ENCODE assay signal across 27 mouse cellular contexts in genomic region chr13:45483215-45483614, GRCm38 (mm10). TPM values are rescaled to one million over a fixed set of nuclear protein-coding genes. Genes with fewer than 3 reads are reported as not detected.
DNase-seq lines count a peak whose midpoint lies in the region; ATAC-seq and TF ChIP-seq lines count a peak whose summit lies in the region.
"Had no signal": no experiment of that assay in that cellular context is flagged by ENCODE, and none has a peak within 500 bp of the region (broad histone marks: within the 10 kb centered on the region; RNA-seq: fewer than 3 reads in every experiment).

No protein-coding gene starts in this region.

- H3K9ac ChIP-seq in kidney, embryonic 14.5 days (ENCODE audit: low read depth, low read length), result no peak overlapping the region
- no peak overlapping the region for H3K9ac ChIP-seq in kidney, embryonic 15.5 days
- no peak overlapping the region for H3K9ac ChIP-seq in liver, embryonic 11.5 days (ENCODE audit: low read depth, low read length)
- no peak overlapping the region for H3K9ac ChIP-seq in liver, postnatal 0 days (replicated peaks)
- no peak overlapping the region for H3K9ac ChIP-seq in hindbrain, embryonic 14.5 days
- H3K9ac ChIP-seq: embryonic facial prominence, embryonic 13.5 days; forebrain, embryonic 12.5 days; forebrain, embryonic 15.5 days; heart, embryonic 13.5 days; hindbrain, embryonic 15.5 days had no signal

- 0 out of 2 replicates have a peak, but pooled peaks cover 3% of the 10 kb centered on the region for H3K9me3 ChIP-seq in kidney, embryonic 14.5 days (ENCODE audit: control insufficient read depth, low read length)
- no peaks in the 10 kb centered on the region for H3K9me3 ChIP-seq in kidney, embryonic 15.5 days (replicated peaks)
- peaks cover 4% of the 10 kb centered on the region; the same call in 1 of the 2 replicates for H3K9me3 ChIP-seq in liver, embryonic 11.5 days (ENCODE audit: control insufficient read depth, low read length)
- peaks cover 5% of the 10 kb centered on the region; the same call in 1 of the 2 replicates for H3K9me3 ChIP-seq in liver, postnatal 0 days (ENCODE audit: low read length)
- H3K9me3 ChIP-seq in hindbrain, embryonic 14.5 days (ENCODE audit: control insufficient read depth, low read length), result 0 out of 2 replicates have a peak, but pooled peaks cover 3% of the 10 kb centered on the region
- H3K9me3 ChIP-seq: embryonic facial prominence, embryonic 13.5 days; forebrain, embryonic 12.5 days; forebrain, embryonic 15.5 days; heart, embryonic 13.5 days; hindbrain, embryonic 15.5 days had no signal

- 82% methylated on average over 2 of the region's 2 CpGs for WGBS in kidney, embryonic 14.5 days
- WGBS in kidney, embryonic 15.5 days, result 84% methylated on average over 2 of the region's 2 CpGs
- WGBS in liver, embryonic 11.5 days, result 90% methylated on average over 2 of the region's 2 CpGs
- WGBS in liver, postnatal 0 days (ENCODE audit: insufficient replicate concordance), result 78% methylated on average over 2 of the region's 2 CpGs
- 93% methylated on average over 2 of the region's 2 CpGs for WGBS in hindbrain, embryonic 14.5 days

- no peak overlapping the region for H3K4me3 ChIP-seq in kidney, embryonic 14.5 days (ENCODE audit: low read length)
- no peak overlapping the region for H3K4me3 ChIP-seq in kidney, embryonic 15.5 days (replicated peaks)
- no peak overlapping the region for H3K4me3 ChIP-seq in liver, embryonic 11.5 days (ENCODE audit: low read depth, low read length)
- no peak overlapping the region for H3K4me3 ChIP-seq in liver, postnatal 0 days (ENCODE audit: low read depth, low read length)
- H3K4me3 ChIP-seq in hindbrain, embryonic 14.5 days (replicated peaks; ENCODE audit: low read length), result no peak overlapping the region
- H3K4me3 ChIP-seq: embryonic facial prominence, embryonic 10.5 days; embryonic facial prominence, embryonic 13.5 days; erythroblast, embryonic 14.5 days; forebrain, embryonic 12.5 days; forebrain, embryonic 15.5 days; heart, embryonic 13.5 days; hindbrain, embryonic 15.5 days had no signal

- TF ChIP-seq CTCF in liver, postnatal 0 days (IDR thresholded peaks at IDR 0.05; ENCODE audit: low read depth), result no peak

- H3K36me3 ChIP-seq in kidney, embryonic 14.5 days (ENCODE audit: control insufficient read depth, insufficient read depth, low read length), result no peaks in the 10 kb centered on the region
- H3K36me3 ChIP-seq in kidney, embryonic 15.5 days, result no peaks in the 10 kb centered on the region
- H3K36me3 ChIP-seq in liver, embryonic 11.5 days (ENCODE audit: control insufficient read depth, insufficient read depth, low read length), result no peaks in the 10 kb centered on the region
- H3K36me3 ChIP-seq in liver, postnatal 0 days (replicated peaks; ENCODE audit: insufficient read depth, low read length), result no peaks in the 10 kb centered on the region
- no peaks in the 10 kb centered on the region for H3K36me3 ChIP-seq in hindbrain, embryonic 14.5 days (replicated peaks; ENCODE audit: control insufficient read depth, insufficient read depth)
- H3K36me3 ChIP-seq: embryonic facial prominence, embryonic 10.5 days; embryonic facial prominence, embryonic 13.5 days; forebrain, embryonic 12.5 days; forebrain, embryonic 15.5 days; heart, embryonic 13.5 days; hindbrain, embryonic 15.5 days had no signal

- H3K4me2 ChIP-seq in kidney, embryonic 14.5 days (replicated peaks; ENCODE audit: low read depth, low read length), result no peak overlapping the region
- H3K4me2 ChIP-seq in kidney, embryonic 15.5 days, result no peak overlapping the region
- no peak overlapping the region for H3K4me2 ChIP-seq in liver, embryonic 11.5 days
- no peak overlapping the region for H3K4me2 ChIP-seq in liver, postnatal 0 days (ENCODE audit: low read depth, low read length)
- H3K4me2 ChIP-seq in hindbrain, embryonic 14.5 days (replicated peaks), result no peak overlapping the region
- H3K4me2 ChIP-seq: embryonic facial prominence, embryonic 13.5 days; forebrain, embryonic 12.5 days; forebrain, embryonic 15.5 days; heart, embryonic 13.5 days; hindbrain, embryonic 15.5 days had no signal

- H3K4me1 ChIP-seq in kidney, embryonic 14.5 days (ENCODE audit: control insufficient read depth, insufficient read depth, low read length), result no peaks in the 10 kb centered on the region
- peaks cover 4% of the 10 kb centered on the region for H3K4me1 ChIP-seq in kidney, embryonic 15.5 days
- H3K4me1 ChIP-seq in liver, embryonic 11.5 days (replicated peaks; ENCODE audit: control insufficient read depth, insufficient read depth, low read length), result no peaks in the 10 kb centered on the region
- H3K4me1 ChIP-seq in liver, postnatal 0 days (ENCODE audit: insufficient read depth), result no peaks in the 10 kb centered on the region
- H3K4me1 ChIP-seq in hindbrain, embryonic 14.5 days (replicated peaks; ENCODE audit: control insufficient read depth, insufficient read depth, low read length), result no peaks in the 10 kb centered on the region
- H3K4me1 ChIP-seq: embryonic facial prominence, embryonic 10.5 days; embryonic facial prominence, embryonic 13.5 days; forebrain, embryonic 12.5 days; forebrain, embryonic 15.5 days; hindbrain, embryonic 15.5 days had no signal

- TF ChIP-seq EP300 in liver, postnatal 0 days (IDR thresholded peaks at IDR 0.05; ENCODE audit: low read depth), result no peak

- no peak for ATAC-seq in kidney, embryonic 14.5 days (ENCODE audit: low FRiP score, low TSS enrichment)
- ATAC-seq in kidney, embryonic 15.5 days (replicated peaks; ENCODE audit: low FRiP score), result no peak
- ATAC-seq in liver, embryonic 11.5 days (replicated peaks; ENCODE audit: low FRiP score), result no peak
- ATAC-seq in liver, postnatal 0 days, result no peak
- ATAC-seq in hindbrain, embryonic 14.5 days (ENCODE audit: low FRiP score), result no peak
- ATAC-seq: activated CD4-positive, CD25-positive, alpha-beta regulatory T cell, adult 4 months; CD4-positive, CD25-positive, alpha-beta regulatory T cell, adult 4 months; forebrain, embryonic 15.5 days had no signal

- DNase-seq in kidney, adult 11 months, result peak; percentile 39
- DNase-seq in kidney, adult 9 months, result peak; percentile 69
- DNase-seq in liver, embryonic 11.5 days (ENCODE audit: low spot score), result peak; percentile 16
- no peak for DNase-seq in liver, postnatal 0 days
- DNase-seq in yolk sac, embryonic 10.5 days (ENCODE audit: low spot score), result peak; percentile 60
- no peak for DNase-seq in hindbrain, embryonic 14.5 days (ENCODE audit: low spot score)
- DNase-seq: adrenal gland, adult 8-10 months; adrenal gland, postnatal 25 days; cerebellum, adult 11-12 months; cerebellum, adult 8-10 months; cerebellum, postnatal 10 days; cerebellum, postnatal 36 days; embryo, embryonic 11 days; gastrocnemius, postnatal 25 days; heart, postnatal 14 days; heart, postnatal 4 days had no signal

- H3K27ac ChIP-seq in kidney, embryonic 14.5 days (ENCODE audit: low read depth, low read length), result no peak overlapping the region
- no peak overlapping the region for H3K27ac ChIP-seq in kidney, embryonic 15.5 days
- H3K27ac ChIP-seq in liver, embryonic 11.5 days (ENCODE audit: low read depth, low read length), result no peak overlapping the region
- no peak overlapping the region for H3K27ac ChIP-seq in liver, postnatal 0 days (ENCODE audit: low read depth)
- H3K27ac ChIP-seq in hindbrain, embryonic 14.5 days, result no peak overlapping the region
- H3K27ac ChIP-seq: embryonic facial prominence, embryonic 10.5 days; embryonic facial prominence, embryonic 13.5 days; forebrain, embryonic 12.5 days; forebrain, embryonic 15.5 days; heart, embryonic 13.5 days; hindbrain, embryonic 15.5 days had no signal

- H3K27me3 ChIP-seq in kidney, embryonic 14.5 days (ENCODE audit: control insufficient read depth, insufficient read depth, low read length), result no peaks in the 10 kb centered on the region
- no peaks in the 10 kb centered on the region for H3K27me3 ChIP-seq in kidney, embryonic 15.5 days
- H3K27me3 ChIP-seq in liver, embryonic 11.5 days (replicated peaks; ENCODE audit: control insufficient read depth, insufficient read depth, low read length), result no peaks in the 10 kb centered on the region
- H3K27me3 ChIP-seq in liver, postnatal 0 days (ENCODE audit: insufficient read depth, low read length), result peaks cover 5% of the 10 kb centered on the region
- H3K27me3 ChIP-seq in hindbrain, embryonic 14.5 days (ENCODE audit: control insufficient read depth, insufficient read depth, low read length), result no peaks in the 10 kb centered on the region
- H3K27me3 ChIP-seq: embryonic facial prominence, embryonic 13.5 days; forebrain, embryonic 15.5 days; heart, embryonic 13.5 days; hindbrain, embryonic 15.5 days had no signal

RNA-seq across cellular contexts. Expression of gene Gmpr, which starts 24.0 kb away (rescaled TPM):
- 38.7 and 48.9 TPM in 2 replicates for polyA plus RNA-seq in kidney, embryonic 14.5 days (2014; fragmentation: Nextera tagmentation; extraction: Ambion mirVana)
- 49.9 and 52.1 TPM in 2 replicates for polyA plus RNA-seq in kidney, embryonic 15.5 days (2015; fragmentation: Nextera tagmentation; extraction: Ambion mirVana)
- 200 and 221 TPM in 2 replicates for polyA plus RNA-seq in liver, embryonic 11.5 days (2014; fragmentation: Nextera tagmentation; extraction: Ambion mirVana)
- 63.6 and 75.5 TPM in 2 replicates for polyA plus RNA-seq in liver, postnatal 0 days (2015; fragmentation: Nextera tagmentation; extraction: Ambion mirVana)
- polyA plus RNA-seq in hindbrain, embryonic 14.5 days (2014; fragmentation: Nextera tagmentation; extraction: Ambion mirVana), result 35.5 and 39.5 TPM in 2 replicates
- polyA plus RNA-seq: activated CD4-positive, CD25-positive, alpha-beta regulatory T cell, adult 4 months had no signal

Comparison
In these comparisons a context has a peak if more than half of its experiments do, and no peak if none do; other contexts are left out.
1. DNase-seq: peak in kidney, adult 11 months (single experiment), kidney, adult 9 months (single experiment), liver, embryonic 11.5 days (single experiment) and yolk sac, embryonic 10.5 days (single experiment); none in liver, postnatal 0 days (single experiment) and hindbrain, embryonic 14.5 days (single experiment).